ENCODE assay signal across 14 mouse cellular contexts in genomic region chr8:122692152-122692551, GRCm38 (mm10).
"Had no signal": no experiment of that assay in that cellular context is flagged by ENCODE, and none has a peak within 500 bp of the region (broad histone marks: within the 10 kb centered on the region; RNA-seq: fewer than 3 reads in every experiment).

No protein-coding gene starts in this region.

- H3K4me3 ChIP-seq: layer of hippocampus, adult 2 months; limb, embryonic 12.5 days; midbrain, embryonic 12.5 days; neural tube, embryonic 12.5 days had no signal

- H3K36me3 ChIP-seq: limb, embryonic 12.5 days; midbrain, embryonic 12.5 days; neural tube, embryonic 12.5 days had no signal

- H3K4me1 ChIP-seq: limb, embryonic 12.5 days; midbrain, embryonic 12.5 days; neural tube, embryonic 12.5 days had no signal

- H3K9me3 ChIP-seq: limb, embryonic 12.5 days; midbrain, embryonic 12.5 days; neural tube, embryonic 12.5 days had no signal

- H3K9ac ChIP-seq: limb, embryonic 12.5 days; midbrain, embryonic 12.5 days; neural tube, embryonic 12.5 days had no signal

- H3K27ac ChIP-seq: layer of hippocampus, adult 2 months; limb, embryonic 12.5 days; midbrain, embryonic 12.5 days; neural tube, embryonic 12.5 days; stomach, postnatal 0 days had no signal

- ATAC-seq: lung, postnatal 0 days had no signal

- H3K27me3 ChIP-seq: neural tube, embryonic 12.5 days had no signal

- DNase-seq: kidney, adult 18-20 months; kidney, postnatal 10 days; kidney, postnatal 4 days; lung, adult 2 months; lung, postnatal 36 days; retina, postnatal 1 day; right cerebral cortex, postnatal 4 days; thymus, postnatal 25 days had no signal
